Mouse (Mus musculus) heart, postnatal 0 days (tissue): ENCODE measurements at regions not wholly inside any gene's neighbourhood (a gene's known extent, or its start where the extent isn't known, plus 50 kb on each side); places are given as distances from the start of the nearest gene placed in this dataset.

Experiments
- CTCF ChIP-seq: IDR thresholded peaks from 2 replicates; pipeline ENCODE4 v1.5.1; 2016; ENCODE audit warnings: antibody characterized with exemption, control low read depth, low read depth
- EP300 ChIP-seq: IDR thresholded peaks from 2 replicates; pipeline ENCODE4 v1.6.1; 2016; ENCODE audit warnings: antibody characterized with exemption, low read depth

DNA sequence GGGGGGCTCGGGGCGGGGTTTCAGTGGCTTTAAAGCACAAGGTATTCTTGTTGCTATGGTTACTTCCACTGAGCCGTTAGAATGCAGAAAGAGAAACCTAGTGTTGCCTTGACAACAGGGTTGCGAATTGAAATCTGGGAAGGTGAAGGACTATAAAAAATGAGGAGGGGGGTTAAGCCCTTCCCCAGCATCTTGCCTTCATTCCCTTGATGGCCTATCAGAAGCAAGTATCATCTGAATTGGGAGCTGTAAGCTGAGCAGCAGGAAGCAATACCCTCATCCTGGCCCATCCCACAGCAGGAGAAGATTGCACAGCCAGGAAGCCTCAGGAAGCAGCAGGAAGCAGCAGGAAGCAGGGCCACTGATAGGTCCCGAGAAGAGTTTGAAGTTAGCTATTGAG, 78.5 kb upstream of the Zfp831 start:
- TF ChIP-seq CTCF (no peak), EP300 (no peak)
